Mouse (Mus musculus) 3T3-L1 (cell line): Measurements from ENCODE around the gene Cntnap1.
A peak's percentile ranks its signal among the peaks of the same experiment; 100 is the strongest.

ENCODE experiments used
- DNase-seq: peaks from one replicate; pipeline ENCODE4 v3.0.0-alpha.2; 2015; ENCODE audit warnings: low read depth, low spot score

Cntnap1 gene

DNA sequence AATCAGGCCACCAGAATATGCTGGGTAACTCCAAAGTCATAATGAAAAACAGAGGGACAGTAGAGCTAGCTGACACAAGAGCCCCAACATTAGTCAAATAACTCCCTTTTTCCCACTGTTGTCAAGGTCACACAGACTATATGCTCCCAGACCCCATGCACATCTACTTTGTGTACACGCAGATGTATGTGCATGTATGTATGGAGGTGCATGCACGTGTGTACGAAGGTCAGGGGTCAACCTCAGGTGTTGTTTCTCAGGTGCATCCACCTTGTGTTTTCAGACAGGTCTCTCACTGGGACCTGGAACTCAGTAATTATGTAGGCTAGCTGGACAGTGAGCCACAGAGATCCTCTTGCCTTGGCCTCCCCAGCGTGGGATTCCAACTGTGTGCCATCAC lies 15.1 kb downstream of the Cntnap1 start:
- DNase-seq, result no peak

DNA sequence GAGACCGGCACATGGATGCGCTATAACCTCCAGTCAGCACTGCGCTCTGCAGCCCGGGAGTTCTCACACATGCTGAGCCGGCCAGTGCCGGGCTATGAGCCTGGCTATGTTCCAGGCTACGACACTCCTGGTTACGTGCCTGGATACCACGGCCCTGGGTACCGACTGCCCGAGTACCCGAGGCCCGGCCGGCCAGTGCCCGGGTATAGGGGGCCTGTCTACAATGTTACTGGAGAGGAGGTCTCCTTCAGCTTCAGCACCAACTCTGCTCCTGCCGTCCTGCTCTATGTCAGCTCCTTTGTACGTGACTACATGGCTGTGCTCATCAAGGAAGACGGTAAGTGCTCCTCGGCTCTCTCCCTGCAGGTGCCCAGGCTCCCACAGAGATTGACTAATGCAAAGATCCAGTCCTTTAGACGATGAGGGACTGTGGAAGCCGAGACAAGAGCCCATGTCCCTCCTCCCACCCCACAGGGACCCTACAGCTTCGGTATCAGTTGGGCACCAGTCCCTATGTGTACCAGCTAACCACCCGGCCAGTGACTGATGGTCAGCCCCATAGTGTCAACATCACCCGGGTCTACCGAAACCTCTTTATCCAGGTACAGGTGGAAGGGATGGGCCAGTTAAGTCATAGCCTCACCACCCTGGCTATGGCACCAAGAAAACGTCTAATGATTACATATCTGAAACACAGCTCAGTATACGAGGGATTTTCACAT lies 16.4 kb downstream of the Cntnap1 start:
- no peak for DNase-seq

DNA sequence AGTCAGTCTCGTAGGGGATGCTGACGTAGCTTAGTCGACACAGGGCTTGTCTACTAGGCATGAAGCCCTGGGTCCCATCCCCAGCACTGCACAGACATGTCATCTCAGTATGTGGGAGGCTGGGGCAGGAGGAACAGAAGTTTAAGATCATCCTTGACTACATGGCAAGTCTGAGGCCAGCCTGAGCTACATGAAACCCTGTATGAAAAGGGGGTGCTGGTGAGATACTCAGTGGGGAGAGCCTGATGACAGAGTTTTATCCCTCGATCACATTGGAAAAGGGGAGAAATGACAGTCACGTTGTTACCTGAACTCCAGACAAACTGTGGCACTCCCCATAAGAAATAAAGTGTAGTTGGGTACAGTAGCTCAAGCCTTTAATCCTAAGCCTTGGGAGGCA lies 17.2 kb downstream of the Cntnap1 start:
- DNase-seq, result no peak

DNA sequence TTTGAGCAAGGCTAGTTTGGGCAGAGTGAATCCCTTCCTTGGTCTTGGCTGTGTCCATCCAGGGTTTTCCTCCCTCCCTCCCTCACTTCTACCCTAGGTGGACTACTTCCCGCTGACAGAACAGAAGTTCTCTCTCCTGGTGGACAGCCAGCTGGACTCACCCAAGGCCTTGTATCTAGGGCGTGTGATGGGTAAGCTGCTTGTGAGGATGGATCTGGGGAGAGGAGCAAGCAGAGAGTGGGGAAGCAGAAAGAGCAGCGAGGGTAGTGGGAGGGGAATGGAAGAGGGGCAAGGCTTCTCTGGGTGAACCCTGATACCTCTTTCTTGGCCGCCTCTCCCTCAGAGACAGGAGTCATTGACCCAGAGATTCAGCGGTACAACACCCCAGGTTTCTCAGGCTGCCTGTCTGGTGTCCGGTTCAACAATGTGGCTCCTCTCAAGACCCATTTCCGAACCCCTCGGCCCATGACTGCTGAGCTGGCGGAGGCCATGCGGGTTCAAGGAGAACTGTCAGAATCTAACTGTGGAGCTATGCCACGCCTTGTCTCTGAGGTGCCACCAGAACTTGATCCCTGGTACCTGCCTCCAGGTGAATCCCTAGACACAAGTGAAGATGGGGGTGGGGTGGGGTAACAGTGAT lies 18.0 kb downstream of the Cntnap1 start:
- no peak for DNase-seq

DNA sequence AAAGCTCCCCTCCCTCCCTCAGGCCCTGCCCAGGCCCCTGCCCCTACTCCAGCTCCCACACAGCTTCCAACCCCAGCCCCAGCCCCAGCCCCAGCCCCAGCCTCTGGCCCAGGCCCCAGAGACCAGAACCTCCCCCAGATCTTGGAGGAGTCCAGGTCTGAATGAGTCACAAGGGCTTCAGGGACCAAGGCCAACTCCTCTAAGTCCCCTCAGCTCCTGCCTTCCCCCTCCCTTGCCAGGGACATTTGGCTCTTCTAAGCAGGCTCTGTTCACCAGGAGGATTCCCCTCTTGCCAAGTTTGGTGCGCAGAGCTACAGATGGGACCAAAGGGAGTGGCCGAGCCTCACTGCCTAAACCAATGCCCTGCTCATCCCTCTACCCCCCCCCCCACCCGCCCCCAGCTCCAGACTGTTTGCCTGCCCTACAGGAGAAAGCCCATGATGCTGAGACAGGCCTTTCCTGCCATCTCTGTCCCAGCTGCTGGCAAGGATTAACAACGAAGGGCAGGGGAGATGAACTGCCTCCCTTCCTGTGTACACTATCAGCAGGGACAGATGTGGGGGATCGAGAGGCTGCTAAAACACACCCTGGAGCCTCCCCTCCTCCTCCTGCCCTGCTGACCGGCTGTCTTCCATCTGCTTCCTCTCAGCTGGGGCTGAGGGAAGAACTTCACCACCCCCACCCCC lies 19.3 kb downstream of the Cntnap1 start:
- peak; percentile 94 for DNase-seq

DNA sequence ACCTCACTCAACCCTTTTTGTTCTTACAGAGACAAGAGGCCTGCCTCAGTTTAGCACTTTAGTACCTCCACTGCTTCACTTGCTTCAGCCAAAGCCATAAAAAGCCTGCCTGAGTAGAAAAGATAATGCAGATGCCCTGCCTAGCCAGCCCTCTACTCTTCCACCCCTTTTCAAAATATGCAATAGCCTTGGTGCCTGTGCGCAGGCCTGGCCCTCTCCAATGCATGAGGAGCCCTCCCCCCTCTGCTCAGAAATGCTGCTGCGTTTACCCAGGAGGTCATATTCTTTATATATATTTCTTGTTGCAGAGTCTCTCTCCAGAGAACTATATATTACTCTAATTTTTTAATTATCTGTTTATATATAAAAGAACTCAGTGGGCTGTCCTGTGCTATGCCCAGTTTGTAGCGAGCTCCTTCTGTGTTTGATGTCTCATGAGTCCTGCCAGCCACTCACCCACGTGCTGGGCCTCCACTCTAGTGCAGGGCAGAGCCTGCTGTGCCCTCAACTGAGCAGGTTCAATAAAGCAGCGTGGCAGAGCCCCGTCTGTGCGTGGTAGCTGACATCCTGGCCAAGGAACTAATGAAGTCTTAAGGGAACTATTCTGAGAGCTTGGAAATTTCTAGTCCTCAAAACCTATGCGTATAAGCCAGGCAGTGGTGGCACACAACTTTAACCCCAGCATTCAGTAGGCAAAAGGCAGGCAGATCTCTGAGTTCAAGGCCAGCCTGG lies 20.0 kb downstream of the Cntnap1 start:
- DNase-seq, result no peak

DNA sequence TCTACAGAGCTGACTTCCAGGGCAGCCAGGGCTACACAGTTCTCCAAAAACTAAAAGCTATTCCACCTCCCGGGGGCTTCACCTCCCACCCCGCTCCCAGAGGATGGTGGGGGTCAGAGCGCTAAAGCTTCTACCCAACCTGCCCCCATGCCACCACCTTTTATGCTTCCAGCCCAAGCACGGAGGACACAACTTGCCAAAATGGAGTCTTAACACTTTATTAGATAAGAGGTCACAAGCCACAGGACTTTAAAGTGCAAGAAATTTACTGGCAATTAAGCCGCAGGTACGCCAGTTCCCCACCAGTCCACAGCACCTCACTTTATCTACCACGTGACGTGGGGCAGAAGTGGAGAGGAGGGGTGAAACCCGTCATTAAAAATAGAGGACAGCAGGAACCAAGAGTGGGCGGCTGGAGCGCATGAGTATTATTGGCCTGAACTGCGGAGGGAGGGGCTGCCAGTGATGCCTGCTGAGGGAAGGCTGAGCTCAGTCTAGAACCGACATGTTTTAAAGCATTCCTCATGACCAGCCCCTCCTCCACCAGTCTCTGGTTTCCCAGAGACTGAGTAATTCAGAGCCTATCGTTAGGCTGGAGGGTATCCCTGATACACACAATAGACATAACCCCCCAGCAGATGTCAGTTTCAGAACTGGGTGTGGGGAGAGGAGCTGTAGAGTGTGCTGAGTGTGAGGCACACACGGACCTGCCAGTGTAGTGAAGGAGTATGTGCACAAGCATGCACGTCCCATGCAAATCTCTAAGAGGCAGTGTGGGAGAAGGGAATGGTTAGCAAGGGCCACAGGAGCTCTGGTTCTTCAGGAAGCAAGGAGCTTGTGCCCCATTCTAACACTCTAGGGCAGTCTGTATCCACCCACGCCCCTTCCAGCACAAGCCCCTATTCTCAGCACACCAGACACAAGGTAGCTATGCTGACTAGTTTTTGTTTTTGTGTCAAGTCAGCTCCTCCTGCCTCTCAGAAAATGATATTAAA lies 20.9 kb downstream of the Cntnap1 start:
- DNase-seq, result no peak

DNA sequence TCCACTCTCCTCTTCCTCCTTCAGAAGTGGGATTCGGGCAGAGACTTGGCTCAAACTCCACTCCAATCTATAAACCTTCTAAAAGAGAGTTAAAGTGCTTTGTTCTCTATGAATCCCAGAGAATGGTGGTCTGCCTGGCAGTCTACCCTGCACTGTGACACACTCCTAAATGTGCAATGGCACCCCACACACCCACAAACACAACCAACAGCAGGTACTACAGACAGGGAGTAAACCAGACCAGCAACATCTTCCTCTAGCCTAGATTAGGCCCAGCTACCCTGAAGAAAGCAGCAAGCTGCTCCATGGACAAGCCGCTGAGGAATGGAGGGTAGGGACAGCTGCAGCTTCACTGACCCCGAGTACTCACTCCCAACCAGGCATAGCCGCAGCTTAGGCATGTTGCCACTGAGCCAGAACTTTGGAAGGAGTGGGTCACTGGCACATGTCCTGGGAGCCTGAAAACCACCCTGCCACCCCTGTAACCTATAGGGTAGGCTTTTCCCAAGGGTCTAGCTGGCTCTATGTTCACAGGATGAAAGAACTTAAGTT lies 21.7 kb downstream of the Cntnap1 start:
- DNase-seq, result no peak

DNA sequence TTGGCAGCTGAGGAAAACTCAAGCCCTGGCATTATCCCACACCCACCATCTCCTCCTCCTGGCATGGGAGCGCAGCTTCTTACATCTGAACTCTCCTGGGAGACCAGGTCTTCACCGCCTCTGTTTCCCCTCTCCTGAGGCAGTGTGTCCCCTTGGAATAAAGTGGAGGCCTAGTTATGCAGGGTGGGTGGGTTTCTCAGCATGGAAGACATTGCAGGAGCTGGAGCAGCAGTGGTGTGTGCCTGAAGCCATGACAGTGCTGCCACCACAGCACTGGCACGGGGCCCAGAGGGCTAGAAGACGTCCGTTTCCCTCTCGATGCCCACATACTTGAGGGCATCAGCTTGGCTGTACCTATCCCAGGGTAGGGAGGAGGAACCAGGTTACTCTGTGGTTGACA lies 22.3 kb downstream of the Cntnap1 start:
- DNase-seq, result no peak

DNA sequence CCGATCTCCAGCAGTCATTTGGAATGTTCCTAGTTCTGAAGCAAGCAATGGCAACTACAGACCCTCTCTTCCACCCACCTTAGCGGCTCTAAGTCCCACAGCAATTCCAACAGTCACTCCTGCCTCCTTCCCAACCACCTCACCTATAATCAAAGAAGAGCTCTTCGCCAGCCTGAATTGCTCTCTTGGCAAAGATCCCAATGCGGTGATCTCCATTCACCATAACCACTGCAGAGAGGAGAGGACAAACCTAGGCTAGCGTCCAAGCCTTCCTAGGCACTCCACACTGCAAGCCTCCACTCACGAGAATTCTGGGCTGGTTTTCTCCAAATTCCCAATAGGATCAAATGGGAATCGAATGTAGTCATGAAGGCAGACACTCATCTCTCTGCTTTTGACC lies 22.8 kb downstream of the Cntnap1 start:
- DNase-seq, result no peak

DNA sequence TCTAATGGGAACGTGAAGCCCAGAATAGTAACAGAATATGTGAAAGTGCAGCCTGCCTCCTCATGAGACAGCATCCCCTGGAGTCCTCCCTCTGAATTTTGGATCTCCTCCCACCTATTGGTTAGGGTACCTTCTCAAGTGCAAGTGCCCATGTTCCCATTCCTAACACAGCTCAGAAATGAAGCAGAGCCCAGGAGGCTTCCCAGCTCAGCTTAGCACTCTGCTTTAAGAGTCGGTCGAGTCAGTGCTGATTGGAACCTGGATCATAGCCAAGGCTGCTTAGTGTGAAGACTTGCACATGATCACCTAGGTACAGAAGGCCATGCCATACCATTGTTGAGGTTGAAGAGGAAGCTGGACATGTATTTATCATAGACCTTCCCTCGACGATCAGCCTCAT lies 23.8 kb downstream of the Cntnap1 start:
- DNase-seq, result no peak

DNA sequence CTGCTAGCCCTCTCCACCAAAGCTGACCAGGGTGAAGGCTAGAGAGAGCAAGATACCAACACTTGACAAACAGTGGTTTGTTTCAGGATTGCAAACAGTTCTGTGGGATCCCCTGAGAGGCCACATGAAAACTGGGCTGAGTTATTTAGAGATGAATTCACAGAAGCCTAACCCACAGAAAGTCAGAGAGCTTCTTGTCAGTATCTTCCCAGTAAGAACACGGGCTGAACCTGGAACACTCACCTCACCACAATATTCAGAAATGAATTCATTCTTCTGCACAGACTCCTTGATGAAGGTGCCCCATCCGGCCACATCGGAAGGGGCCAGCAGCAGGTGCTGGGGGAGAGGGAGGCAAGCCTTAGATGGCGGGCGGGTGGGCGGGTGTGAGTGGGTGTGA lies 24.3 kb downstream of the Cntnap1 start:
- no peak for DNase-seq

DNA sequence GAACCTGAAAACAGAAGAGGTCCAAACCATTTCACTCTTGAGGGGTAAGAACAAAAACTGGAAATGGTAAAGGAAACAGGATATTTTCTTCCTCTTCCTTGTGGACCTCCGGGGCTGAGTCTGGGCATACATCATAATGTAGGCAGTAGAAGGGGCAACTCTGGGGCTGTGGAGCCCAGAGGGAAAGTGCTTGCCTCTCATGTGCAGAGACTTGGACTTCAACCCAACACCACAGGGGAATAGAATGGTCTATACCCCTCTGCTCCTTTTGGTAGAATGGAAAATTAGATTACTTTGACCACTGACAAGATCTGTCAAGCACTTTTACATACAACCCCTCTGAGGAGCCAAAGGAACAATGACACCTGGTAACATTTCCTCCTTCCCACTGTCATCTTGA lies 24.8 kb downstream of the Cntnap1 start:
- DNase-seq, result no peak

DNA sequence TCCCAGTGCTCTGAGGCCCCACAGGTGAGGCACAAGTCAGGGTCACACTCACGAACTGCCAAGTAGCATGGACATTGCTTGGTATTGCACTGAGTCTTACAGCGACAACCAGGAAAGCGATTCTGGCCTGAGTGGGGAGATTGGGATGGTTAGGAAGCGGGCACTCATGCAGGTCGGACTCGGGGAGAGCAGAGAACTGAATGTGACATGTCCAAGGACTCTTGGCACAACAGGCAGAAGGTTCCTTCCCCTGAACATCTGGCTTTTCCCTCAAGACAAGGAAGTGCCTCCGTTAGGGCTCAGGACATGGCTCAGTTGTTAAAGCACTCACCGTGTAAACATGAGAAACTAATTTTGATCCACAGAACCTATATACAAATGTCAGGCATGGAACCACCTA lies 25.2 kb downstream of the Cntnap1 start:
- no peak for DNase-seq

DNA sequence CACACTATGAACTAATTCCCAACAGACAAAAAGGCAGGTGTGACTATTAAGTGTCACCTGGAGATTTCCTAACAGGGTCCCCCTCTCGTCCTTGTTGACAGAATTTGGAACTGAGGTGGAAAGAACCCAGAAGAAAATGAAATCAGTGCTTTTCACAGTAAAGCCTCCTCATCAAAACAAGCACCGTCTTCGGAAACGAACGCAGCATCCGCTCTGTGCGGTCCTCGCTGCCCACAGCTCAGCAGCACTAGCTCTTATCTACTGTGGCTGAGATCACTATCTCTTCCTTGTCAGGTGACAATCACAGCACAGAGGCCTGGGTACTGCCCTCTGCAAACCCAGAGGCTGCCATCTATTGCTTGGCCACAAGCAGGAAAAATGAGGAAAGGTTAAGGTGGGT lies 25.9 kb downstream of the Cntnap1 start:
- no peak for DNase-seq

DNA sequence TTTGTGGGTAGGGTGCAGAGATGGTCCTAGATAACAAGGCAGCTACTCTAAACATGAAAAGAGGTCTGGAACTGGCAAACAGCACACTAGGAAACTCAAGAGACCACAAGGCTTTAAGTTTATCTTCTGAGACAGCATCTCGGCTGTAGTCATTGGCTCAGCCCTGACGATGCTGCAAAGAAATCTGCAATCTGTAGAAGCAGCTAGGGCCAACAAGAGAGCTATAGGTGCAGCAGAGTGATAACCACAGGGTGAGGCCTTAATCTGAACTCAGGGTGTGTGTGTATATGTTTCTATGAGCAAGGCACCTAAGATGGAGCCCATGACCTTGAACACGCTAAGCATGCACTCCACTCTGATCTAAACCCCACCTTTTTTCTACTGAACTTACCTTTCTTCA lies 29.2 kb downstream of the Cntnap1 start:
- no peak for DNase-seq

DNA sequence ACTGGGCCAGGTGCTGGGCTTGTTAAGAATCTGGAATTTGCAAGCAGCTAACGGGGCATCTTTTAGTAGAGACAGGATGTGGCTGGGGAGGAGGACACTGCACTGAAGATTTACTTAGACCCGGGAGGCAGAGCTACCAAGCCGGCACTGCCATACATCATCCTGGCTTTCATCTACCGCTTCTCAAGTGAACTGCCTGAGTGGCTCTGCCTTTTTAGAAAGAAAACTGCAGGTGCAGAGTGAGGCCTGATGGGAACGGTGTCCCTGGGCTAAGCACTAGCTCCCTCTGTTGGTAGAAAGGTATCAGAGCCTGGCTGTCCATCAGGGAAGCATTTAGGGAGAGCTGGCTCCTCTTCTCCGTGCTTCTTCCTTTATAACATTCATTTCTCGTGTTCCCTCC lies 30.7 kb downstream of the Cntnap1 start:
- DNase-seq, result peak; percentile 61

DNA sequence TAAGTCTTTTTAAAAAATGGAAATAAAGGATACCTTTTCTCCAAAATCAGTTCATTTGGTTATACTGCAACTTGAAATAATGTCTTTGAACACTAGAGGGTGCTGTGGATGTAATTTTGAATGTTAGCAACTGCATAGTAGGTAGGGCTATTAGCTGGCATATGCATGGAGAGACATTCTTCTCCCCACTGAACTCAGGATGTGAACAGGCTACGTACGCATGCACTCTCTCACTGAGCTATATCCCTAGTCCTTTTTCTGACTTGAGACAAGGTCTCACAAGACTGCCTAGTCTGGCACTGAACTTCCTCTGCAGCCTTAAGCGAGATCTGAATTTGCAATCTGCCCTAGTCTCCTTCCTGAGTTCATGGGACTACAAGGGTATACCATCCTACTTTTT lies 41.6 kb downstream of the Cntnap1 start:
- DNase-seq, result peak; percentile 93

DNA sequence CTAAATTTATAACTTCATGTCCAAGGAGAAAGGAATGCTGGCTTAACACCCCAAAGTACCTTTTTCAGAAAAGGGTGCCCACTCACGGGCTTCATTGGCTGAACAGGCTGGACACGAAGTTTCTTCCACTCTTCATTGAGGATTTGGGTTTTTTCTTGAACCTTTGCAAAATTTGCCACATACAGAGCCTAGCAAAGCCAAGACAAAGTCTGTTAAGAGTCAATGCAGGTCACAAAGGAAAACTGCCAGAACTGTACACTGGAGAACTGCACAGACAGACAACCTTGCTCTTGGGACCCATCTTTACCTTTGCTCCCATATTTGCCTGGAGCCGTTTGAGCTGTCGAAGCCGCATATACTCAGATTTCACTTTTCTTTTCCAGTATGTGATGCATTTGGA lies 46.6 kb downstream of the Cntnap1 start:
- DNase-seq, result no peak

DNA sequence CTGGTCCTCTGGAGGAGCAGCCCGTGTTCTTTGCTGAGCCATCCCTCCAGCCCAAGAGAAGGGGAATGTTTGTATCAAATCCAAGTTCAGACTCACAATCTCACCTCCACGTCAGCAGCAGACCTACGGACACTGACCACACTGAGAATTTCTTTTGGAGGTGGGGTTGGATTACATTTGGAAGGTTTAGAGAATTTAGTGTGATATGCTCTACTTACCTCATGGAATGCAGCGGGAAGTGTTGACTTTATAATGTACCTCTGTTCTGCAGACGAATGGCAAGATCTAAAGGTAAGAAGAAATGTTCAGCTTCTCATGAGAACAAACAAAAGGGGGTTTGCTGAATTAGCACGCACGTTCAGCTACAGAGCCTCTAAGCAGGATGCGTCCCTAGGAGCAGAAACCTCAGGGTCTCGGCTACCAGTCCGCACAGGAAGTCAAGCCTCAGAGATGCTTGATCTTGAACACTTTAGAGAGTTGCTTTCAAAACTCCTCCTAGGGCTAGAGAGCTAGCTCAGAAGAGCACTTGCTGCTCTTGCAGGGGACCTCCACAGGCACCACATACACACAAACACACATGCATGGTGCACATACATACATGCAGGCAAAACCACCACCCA lies 48.2 kb downstream of the Cntnap1 start:
- no peak for DNase-seq
